Comparison of ENCODE assay signal across 8 mouse cellular contexts in genomic region chr6:24664133-24664866, GRCm38 (mm10). TPM values are rescaled to one million over a fixed set of nuclear protein-coding genes. Genes with fewer than 3 reads are reported as not detected.
DNase-seq lines count a peak whose midpoint lies in the region; ATAC-seq and TF ChIP-seq lines count a peak whose summit lies in the region.

No protein-coding gene starts in this region.

- no peaks in the 10 kb centered on the region for H3K4me1 ChIP-seq in ES-Bruce4 (ENCODE audit: control insufficient read depth, insufficient read depth, low read length)
- peaks cover 21% of the 10 kb centered on the region for H3K4me1 ChIP-seq in forebrain, embryonic 15.5 days
- 0 out of 2 replicates have a peak, but pooled peaks cover 3% of the 10 kb centered on the region for H3K4me1 ChIP-seq in lung, embryonic 14.5 days (ENCODE audit: insufficient read depth)

- peak overlapping the region; percentile 74 for H3K4me3 ChIP-seq in ES-Bruce4 (ENCODE audit: low read depth, low read length)
- H3K4me3 ChIP-seq in forebrain, embryonic 15.5 days = peak overlapping the region; percentile 84
- peak overlapping the region; percentile 97 for H3K4me3 ChIP-seq in lung, embryonic 14.5 days (ENCODE audit: low read depth, low read length)

- no peaks in the 10 kb centered on the region for H3K27me3 ChIP-seq in ES-Bruce4 (ENCODE audit: control insufficient read depth, insufficient read depth, low read length, poor library complexity, severe bottlenecking)
- no peaks in the 10 kb centered on the region for H3K27me3 ChIP-seq in forebrain, embryonic 15.5 days
- H3K27me3 ChIP-seq in lung, embryonic 14.5 days (ENCODE audit: insufficient read depth, low read length) = no peaks in the 10 kb centered on the region

- under 1% methylated on average over 53 of the region's 58 CpGs for WGBS in forebrain, embryonic 15.5 days
- WGBS in lung, embryonic 14.5 days = under 1% methylated on average over 51 of the region's 58 CpGs

- H3K36me3 ChIP-seq in ES-Bruce4 (ENCODE audit: control insufficient read depth, insufficient read depth, low read length, poor library complexity, severe bottlenecking) = peaks cover 4% of the 10 kb centered on the region; the same call in 1 of the 2 replicates
- H3K36me3 ChIP-seq in forebrain, embryonic 15.5 days = no peaks in the 10 kb centered on the region
- H3K36me3 ChIP-seq in lung, embryonic 14.5 days (ENCODE audit: insufficient read depth) = no peaks in the 10 kb centered on the region

- H3K9ac ChIP-seq in ES-Bruce4 (ENCODE audit: low read depth, poor library complexity, severe bottlenecking) = peak overlapping the region; percentile 95
- peak overlapping the region; percentile 95 for H3K9ac ChIP-seq in forebrain, embryonic 15.5 days (replicated peaks)
- peak overlapping the region; percentile 79 for H3K9ac ChIP-seq in lung, embryonic 14.5 days

- ATAC-seq in forebrain, embryonic 15.5 days (replicated peaks) = peak; percentile 49
- peak; percentile 71 for ATAC-seq in lung, embryonic 14.5 days (ENCODE audit: insufficient read depth)
- peak; percentile 5; the same call in 1 of the 2 replicates for ATAC-seq in neutrophil, adult 5-6 weeks (ENCODE audit: extremely low read depth, insufficient number of reproducible peaks, low FRiP score, poor library complexity, severe bottlenecking)

- no peak for TF ChIP-seq POLR2A in ES-Bruce4 (IDR thresholded peaks at IDR 0.05; ENCODE audit: insufficient read depth, low read length)

- peak overlapping the region; percentile 12 for H3K27ac ChIP-seq in ES-Bruce4 (ENCODE audit: insufficient read depth, low read length)
- peak overlapping the region; percentile 97 for H3K27ac ChIP-seq in forebrain, embryonic 15.5 days (replicated peaks)
- peak overlapping the region; percentile 98 for H3K27ac ChIP-seq in lung, embryonic 14.5 days (ENCODE audit: low read depth)

- TF ChIP-seq CTCF in ES-Bruce4 (IDR thresholded peaks at IDR 0.05; ENCODE audit: low read depth, low read length) = no peak
- TF ChIP-seq CTCF in lung, embryonic 14.5 days (IDR thresholded peaks at IDR 0.05; ENCODE audit: low read depth) = no peak

- peak; percentile 80 for DNase-seq in adrenal gland, postnatal 14 days
- DNase-seq in heart, postnatal 10 days = peak; percentile 57 to 60
- DNase-seq in kidney, postnatal 25 days = peak; percentile 54 to 77
- peak; percentile 53 for DNase-seq in lung, embryonic 14.5 days
- peak; percentile 46 for DNase-seq in urinary bladder, postnatal 25 days (ENCODE audit: low spot score)

- peak overlapping the region; percentile 65 for H3K4me2 ChIP-seq in forebrain, embryonic 15.5 days (replicated peaks)
- H3K4me2 ChIP-seq in lung, embryonic 14.5 days = peak overlapping the region; percentile 93

- intact Hi-C loops in heart, postnatal 10 days (cut with DNase I) = loop anchor here (5.0 kb wide), 2 partner anchors 37 to 77 kb away; no protein-coding TSS in a partner anchor

- H3K9me3 ChIP-seq in ES-Bruce4 (replicated peaks; ENCODE audit: control insufficient read depth, insufficient read depth, low read length, poor library complexity, severe bottlenecking) = no peaks in the 10 kb centered on the region
- H3K9me3 ChIP-seq in forebrain, embryonic 15.5 days = no peaks in the 10 kb centered on the region
- H3K9me3 ChIP-seq in lung, embryonic 14.5 days (ENCODE audit: low read depth, low read length) = no peaks in the 10 kb centered on the region

- no peak for TF ChIP-seq EP300 in ES-Bruce4 (IDR thresholded peaks at IDR 0.05; ENCODE audit: insufficient read depth, low read depth, low read length)

RNA-seq across cellular contexts. Expression of gene Wasl, which starts 0.5 kb away (rescaled TPM):
- 62.3 and 63.1 TPM in 2 replicates for polyA plus RNA-seq in ES-Bruce4 (2011; ENCODE audit: insufficient read depth, insufficient read length, low read depth, missing spikeins)
- 50.5 and 53.9 TPM in 2 replicates for total RNA-seq in adrenal gland, postnatal 14 days (2021)
- polyA plus RNA-seq in forebrain, embryonic 15.5 days (2015; fragmentation: Nextera tagmentation; extraction: Ambion mirVana) = 71.0 and 74.1 TPM in 2 replicates
- 10 to 100 TPM; 35.1 to 36.4 TPM for total RNA-seq in heart, postnatal 10 days (2021)
- 61.2 and 65.2 TPM in 2 replicates for polyA plus RNA-seq in lung, embryonic 14.5 days (2014; fragmentation: Nextera tagmentation; extraction: Ambion mirVana)
- 16.0 and 19.8 TPM in 2 replicates for total RNA-seq in neutrophil, adult 5-6 weeks (2017)

Comparison
In these comparisons a context has a peak if more than half of its experiments do, and no peak if none do; other contexts are left out.
1. Peak in every context shown above with its lines: DNase-seq, ATAC-seq, H3K4me3 ChIP-seq and H3K27ac ChIP-seq.
2. H3K27ac ChIP-seq: peak in every context shown above with its lines; median percentile 98 in lung, embryonic 14.5 days; 97 in forebrain, embryonic 15.5 days; 12 in ES-Bruce4.
3. ATAC-seq: peak in every context shown above with its lines; median percentile 71 in lung, embryonic 14.5 days; 49 in forebrain, embryonic 15.5 days; 5 in neutrophil, adult 5-6 weeks.